In the genomic region with DNA sequence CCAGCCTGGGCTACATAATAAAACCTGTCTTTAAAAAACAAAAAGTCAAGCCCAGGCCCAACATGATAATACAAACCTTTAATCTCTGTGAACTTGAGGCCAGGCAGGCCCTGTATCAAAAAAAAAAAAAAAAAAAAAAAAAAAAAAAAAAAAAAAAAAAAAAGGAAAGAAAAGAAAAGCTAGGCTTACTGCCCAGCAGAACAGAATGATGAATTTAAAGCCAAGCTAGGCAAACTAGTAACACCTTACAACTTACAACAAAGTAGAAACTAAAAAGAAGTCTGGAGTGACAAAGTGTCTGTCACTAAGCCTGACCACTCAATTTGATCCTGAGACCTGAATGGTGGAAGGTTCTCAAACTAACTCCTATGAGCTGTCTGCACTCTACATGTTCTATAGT, we compare ENCODE assay signal across 25 mouse cellular contexts. TPM values are rescaled to one million over a fixed set of nuclear protein-coding genes. Genes with fewer than 3 reads are reported as not detected.
A peak's percentile ranks its signal among the peaks of the same experiment; 100 is the strongest.
DNase-seq lines count a peak whose midpoint lies in the region; ATAC-seq and TF ChIP-seq lines count a peak whose summit lies in the region.
"Had no signal": no experiment of that assay in that cellular context is flagged by ENCODE, and none has a peak within 500 bp of the region (broad histone marks: within the 10 kb centered on the region; RNA-seq: fewer than 3 reads in every experiment).

No protein-coding gene starts in this region.

- H3K9ac ChIP-seq in CH12.LX (ENCODE audit: insufficient read depth, low read depth) (no peak overlapping the region), ES-E14 (ENCODE audit: insufficient read depth, low read depth, low read length, poor library complexity, severe bottlenecking) (no peak overlapping the region), MEL (ENCODE audit: control insufficient read depth, low read depth, low read length, poor library complexity, severe bottlenecking) (no peak overlapping the region)
- no peak overlapping the region for H3K9ac ChIP-seq in forebrain, embryonic 16.5 days (replicated peaks; ENCODE audit: low read depth, low read length)

- dilution Hi-C loops in CH12.LX (cut with MboI; ENCODE audit: extremely low pct_ligation_motif_present, extremely low pct_unique_long_range_greater_than_20kb, low sequenced_read_pairs), result no loop called here

- H3K79me2 ChIP-seq in CH12.LX (replicated peaks; ENCODE audit: control insufficient read depth, extremely low read depth, insufficient read depth, poor library complexity, severe bottlenecking) (peaks cover 5% of the 10 kb centered on the region; the same call in 1 of the 2 replicates), MEL (ENCODE audit: control insufficient read depth, insufficient read depth, low read length, poor library complexity) (no peaks in the 10 kb centered on the region)

- H3K27ac ChIP-seq in CH12.LX (ENCODE audit: insufficient read depth, low read depth) (no peak overlapping the region), ES-E14 (ENCODE audit: insufficient read depth, low read depth, low read length, poor library complexity, severe bottlenecking) (no peak overlapping the region), MEL (ENCODE audit: control insufficient read depth, low read depth, low read length) (no peak overlapping the region)
- no peak overlapping the region for H3K27ac ChIP-seq in forebrain, embryonic 16.5 days (ENCODE audit: low read length)
- H3K27ac ChIP-seq in cerebellum, adult 2 months (ENCODE audit: insufficient read depth, low read length), result no peak overlapping the region

- TF ChIP-seq POLR2A in CH12.LX (IDR thresholded peaks at IDR 0.05; ENCODE audit: low read depth, low read length) (no peak), MEL (IDR thresholded peaks at IDR 0.05; ENCODE audit: control insufficient read depth in 1 of 2, insufficient read depth in 1 of 2, low read depth in 1 of 2, low read length in 2 of 2, poor library complexity in 1 of 2) (no peak)
- no peak for TF ChIP-seq POLR2A in cerebellum, adult 2 months (IDR thresholded peaks at IDR 0.05; ENCODE audit: borderline replicate concordance, insufficient read depth, low read length)

- H3K9me3 ChIP-seq in CH12.LX (replicated peaks; ENCODE audit: low read length) (no peaks in the 10 kb centered on the region), ES-E14 (ENCODE audit: control insufficient read depth, insufficient read depth, low read depth, low read length) (no peaks in the 10 kb centered on the region), MEL (replicated peaks; ENCODE audit: insufficient read depth, low read length) (no peaks in the 10 kb centered on the region)
- H3K9me3 ChIP-seq in forebrain, embryonic 16.5 days (ENCODE audit: control insufficient read depth, low read length), result no peaks in the 10 kb centered on the region
- H3K9me3 ChIP-seq: G1E had no signal

- H3K36me3 ChIP-seq in CH12.LX (replicated peaks in 1 of 2; ENCODE audit: control insufficient read depth in 1 of 2, insufficient read depth in 1 of 2, low read length in 1 of 2) (peaks cover 6 to 51% of the 10 kb centered on the region in 2 experiments), ES-E14 (ENCODE audit: control insufficient read depth, insufficient read depth, low read length, poor library complexity, severe bottlenecking) (no peaks in the 10 kb centered on the region), MEL (ENCODE audit: control insufficient read depth in 1 of 2, insufficient read depth in 2 of 2, low read length in 2 of 2) (no peaks in the 10 kb centered on the region)
- no peaks in the 10 kb centered on the region for H3K36me3 ChIP-seq in forebrain, embryonic 16.5 days (ENCODE audit: control insufficient read depth, insufficient read depth)
- H3K36me3 ChIP-seq: G1E had no signal

- H3K27me3 ChIP-seq in CH12.LX (replicated peaks) (no peaks in the 10 kb centered on the region), MEL (ENCODE audit: control insufficient read depth in 1 of 2, insufficient read depth in 2 of 2, low read length in 2 of 2) (no peaks in the 10 kb centered on the region)
- no peaks in the 10 kb centered on the region for H3K27me3 ChIP-seq in forebrain, embryonic 16.5 days (replicated peaks; ENCODE audit: control insufficient read depth, insufficient read depth, low read length)
- H3K27me3 ChIP-seq in cerebellum, adult 2 months (ENCODE audit: control insufficient read depth, insufficient read depth, low read length), result no peaks in the 10 kb centered on the region; the same call in 1 of the 2 replicates
- H3K27me3 ChIP-seq: Patski had no signal

- peaks cover 17 to 66% of the 10 kb centered on the region in 2 experiments for H3K4me1 ChIP-seq in CH12.LX (ENCODE audit: control insufficient read depth in 1 of 2, insufficient read depth in 2 of 2)
- H3K4me1 ChIP-seq in ES-E14 (ENCODE audit: control insufficient read depth in 2 of 2, insufficient read depth in 2 of 2, low read length in 2 of 2, poor library complexity in 1 of 2), result no peaks in the 10 kb centered on the region
- no peaks in the 10 kb centered on the region for H3K4me1 ChIP-seq in MEL (ENCODE audit: control insufficient read depth in 1 of 2, insufficient read depth in 2 of 2, low read length in 2 of 2)
- no peaks in the 10 kb centered on the region for H3K4me1 ChIP-seq in forebrain, embryonic 16.5 days (replicated peaks; ENCODE audit: control insufficient read depth, insufficient read depth, low read length)
- H3K4me1 ChIP-seq in cerebellum, adult 2 months (ENCODE audit: control insufficient read depth, insufficient read depth, low read length), result no peaks in the 10 kb centered on the region

- TF ChIP-seq CTCF in CH12.LX (conservative IDR thresholded peaks at IDR 0.05 in 1 of 2, IDR thresholded peaks at IDR 0.05 in 1 of 2; ENCODE audit: low read depth in 2 of 2, low read length in 2 of 2) (no peak), MEL (IDR thresholded peaks at IDR 0.05 in 2 of 3, conservative IDR thresholded peaks at IDR 0.05 in 1 of 3; ENCODE audit: control insufficient read depth in 1 of 3, insufficient read depth in 1 of 3, low read depth in 2 of 3, low read length in 3 of 3, poor library complexity in 1 of 3, severe bottlenecking in 1 of 3) (no peak)
- no peak for TF ChIP-seq CTCF in cerebellum, adult 2 months (IDR thresholded peaks at IDR 0.05; ENCODE audit: borderline replicate concordance, insufficient read depth, low read depth, low read length)

- TF ChIP-seq EP300 in CH12.LX (IDR thresholded peaks at IDR 0.05; ENCODE audit: low read length) (no peak), MEL (IDR thresholded peaks at IDR 0.05; ENCODE audit: low read depth in 1 of 2, low read length in 2 of 2) (no peak)

- in situ Hi-C loops in CH12.LX (cut with MboI; ENCODE audit: low pct_ligation_motif_present, low pct_unique_long_range_greater_than_20kb, low sequenced_read_pairs), result loop anchor here (5.0 kb wide), 1 partner anchor 35 kb away; no protein-coding TSS in a partner anchor
- in situ Hi-C loops in ES-E14 (cut with MboI; ENCODE audit: low sequenced_read_pairs in 2 of 2, unreplicated experiment in 2 of 2), result no loop called here

- DNase-seq in A20 (ENCODE audit: low read depth, low spot score), result peak; percentile 16
- DNase-seq in CH12.LX (ENCODE audit: extremely low read depth), result no peak
- no peak for DNase-seq in ES-E14 (ENCODE audit: low read depth, low spot score)
- no peak for DNase-seq in MEL (ENCODE audit: low read depth, low spot score)
- DNase-seq in cerebellum, adult 2 months, result no peak
- no peak for DNase-seq in layer of hippocampus, adult 11-12 months (ENCODE audit: low spot score)
- DNase-seq: adrenal gland, adult 2 months; adrenal gland, adult 8-10 months; adrenal gland, postnatal 10 days; adrenal gland, postnatal 14 days; adrenal gland, postnatal 25 days; adrenal gland, postnatal 36 days; B cell, adult 2 months; cerebellum, adult 11 months; cerebellum, adult 11-12 months; cerebellum, adult 18-20 months; cerebellum, adult 8-10 months; cerebellum, adult 9-10 months; cerebellum, adult 9-11 months; cerebellum, postnatal 10 days had no signal

- no peak overlapping the region for H3K4me2 ChIP-seq in CH12.LX (ENCODE audit: insufficient read depth, low read depth, poor library complexity, severe bottlenecking)
- no peak overlapping the region for H3K4me2 ChIP-seq in forebrain, embryonic 16.5 days (ENCODE audit: low read length)

- TF ChIP-seq RAD21 in CH12.LX (IDR thresholded peaks at IDR 0.05; ENCODE audit: low read depth, low read length) (no peak), MEL (IDR thresholded peaks at IDR 0.05; ENCODE audit: low read depth, low read length) (no peak)

- H3K4me3 ChIP-seq in CH12.LX (replicated peaks in 1 of 3; ENCODE audit: low read depth in 2 of 3, low read length in 2 of 3, poor library complexity in 1 of 3) (no peak overlapping the region), ES-E14 (ENCODE audit: insufficient read depth in 1 of 2, low read depth in 1 of 2, low read length in 2 of 2, poor library complexity in 1 of 2, severe bottlenecking in 1 of 2) (no peak overlapping the region), MEL (ENCODE audit: control insufficient read depth in 1 of 2, insufficient read depth in 1 of 2, low read depth in 2 of 2, low read length in 2 of 2) (no peak overlapping the region)
- no peak overlapping the region for H3K4me3 ChIP-seq in forebrain, embryonic 16.5 days (replicated peaks; ENCODE audit: low read length)
- no peak overlapping the region for H3K4me3 ChIP-seq in cerebellum, adult 2 months (replicated peaks; ENCODE audit: insufficient read depth, low read depth, low read length)

- no peak for ATAC-seq in activated CD4-positive, CD25-positive, alpha-beta regulatory T cell, adult 4 months
- ATAC-seq in forebrain, embryonic 16.5 days, result no peak
- ATAC-seq: CD4-positive, CD25-positive, alpha-beta regulatory T cell, adult 4 months; Patski had no signal

RNA-seq across cellular contexts. Expression of a gene that starts 17.2 kb away (rescaled TPM):
- total RNA-seq in CH12.LX (2012; rRNA removed) (3.6 and 5.5 TPM in 2 replicates), CH12.LX (2014; rRNA removed) (2.8 and 3.5 TPM in 2 replicates), ES-E14 (2012; rRNA removed) (6.8 and 8.8 TPM in 2 replicates), MEL (2012; rRNA removed) (2.5 and 3.4 TPM in 2 replicates)
- polyA plus RNA-seq in CH12.LX (2012; ENCODE audit: insufficient read length, low read depth) (5.7 and 5.9 TPM in 2 replicates), MEL (2012; ENCODE audit: insufficient read depth in 1 of 2, insufficient read length in 2 of 2, low read depth in 1 of 2, low replicate concordance in 2 of 2, missing spikeins in 1 of 2) (1 to 10 TPM in 1 of 2 experiments, not detected in 1; 5.6 TPM)
- 1 to 10 TPM; 1.8 to 3.7 TPM for polyA plus RNA-seq in activated CD4-positive, CD25-positive, alpha-beta regulatory T cell, adult 4 months (2017; shearing (Covaris generic))
- polyA plus RNA-seq in forebrain, embryonic 16.5 days (2015; fragmentation: Nextera tagmentation; extraction: Ambion mirVana), result 118 and 122 TPM in 2 replicates
- polyA plus RNA-seq in cerebellum, adult 2 months (2012; rRNA removed), result 115 and 118 TPM in 2 replicates

RNA-seq across cellular contexts. Expression of a gene that starts 37.9 kb away (rescaled TPM):
- total RNA-seq in CH12.LX (2012; rRNA removed) (60.1 and 68.2 TPM in 2 replicates), CH12.LX (2014; rRNA removed) (91.8 and 109 TPM in 2 replicates), ES-E14 (2012; rRNA removed) (65.4 and 73.5 TPM in 2 replicates), MEL (2012; rRNA removed) (62.5 and 67.7 TPM in 2 replicates)
- polyA plus RNA-seq in CH12.LX (2012; ENCODE audit: insufficient read length, low read depth) (108 and 111 TPM in 2 replicates), MEL (2012; ENCODE audit: insufficient read depth in 1 of 2, insufficient read length in 2 of 2, low read depth in 1 of 2, low replicate concordance in 2 of 2, missing spikeins in 1 of 2) (10 to 100 TPM; 41.3 to 71.8 TPM)
- 10 to 100 TPM; 51.4 to 65.5 TPM for polyA plus RNA-seq in activated CD4-positive, CD25-positive, alpha-beta regulatory T cell, adult 4 months (2017; shearing (Covaris generic))
- polyA plus RNA-seq in forebrain, embryonic 16.5 days (2015; fragmentation: Nextera tagmentation; extraction: Ambion mirVana), result 135 and 155 TPM in 2 replicates
- 96.6 and 97.0 TPM in 2 replicates for polyA plus RNA-seq in cerebellum, adult 2 months (2012; rRNA removed)

Comparison
In these comparisons a context has a peak if more than half of its experiments do, and no peak if none do; other contexts are left out.
1. RNA of a gene that starts 17.2 kb away (polyA plus RNA-seq): 118 to 122 TPM in forebrain, embryonic 16.5 days and 115 to 118 TPM in cerebellum, adult 2 months; 5.7 to 5.9 TPM in CH12.LX, 5.6 TPM in MEL and 1.8 to 3.7 TPM in activated CD4-positive, CD25-positive, alpha-beta regulatory T cell, adult 4 months; every median in the first group is over 10 times any median in the second.